Mouse (Mus musculus) G1E (cell line): ENCODE data around the gene Magi1. TPM values are rescaled to one million over a fixed set of nuclear protein-coding genes. Genes with fewer than 3 reads are reported as not detected.

Experiments used
- ATAC-seq: 2 replicates; pipeline ENCODE4 v1.8.0; 2016; ENCODE audit warnings: mild to moderate bottlenecking; ENCODE audit not compliant: insufficient number of reproducible peaks, poor library complexity, low FRiP score, severe bottlenecking; ENCODE audit errors: extremely low read depth
- DNase-seq: peaks from one replicate; pipeline ENCODE4 v3.0.0; 2012; ENCODE audit warnings: low spot score
- H3K27me3 ChIP-seq: 2 replicates; pipeline ENCODE4 v1.6.1; 2012; ENCODE audit warnings: mild to moderate bottlenecking, low read length, inconsistent platforms; ENCODE audit not compliant: insufficient read depth
- H3K36me3 ChIP-seq: replicated peaks from 2 replicates; pipeline ENCODE3; 2012; ENCODE audit warnings: mild to moderate bottlenecking, inconsistent platforms
- H3K4me1 ChIP-seq: 2 replicates; pipeline ENCODE4 v1.6.1; 2012; ENCODE audit warnings: low read depth, low read length, inconsistent platforms, mixed read lengths; ENCODE audit not compliant: insufficient read depth
- H3K4me3 ChIP-seq: 2 replicates; pipeline ENCODE4 v1.5.1; 2012; ENCODE audit warnings: low read depth, mild to moderate bottlenecking, inconsistent platforms, low read length, moderate library complexity, mixed read lengths
- H3K9me3 ChIP-seq: replicated peaks from 2 replicates; pipeline ENCODE4 v1.6.1; 2012; ENCODE audit warnings: inconsistent platforms
- CTCF ChIP-seq: IDR thresholded peaks from 2 replicates; pipeline ENCODE4 v1.5.1; 2012; ENCODE audit warnings: low read depth, low read length, inconsistent platforms, mixed read lengths
- GATA1 ChIP-seq: IDR thresholded peaks from 2 replicates; pipeline ENCODE4 v1.6.1; 2012; ENCODE audit warnings: borderline replicate concordance, low read length, inconsistent platforms, mixed read lengths
- GATA2 ChIP-seq: IDR thresholded peaks from 2 replicates; pipeline ENCODE4 v1.6.1; 2012; ENCODE audit warnings: low read depth, low read length, inconsistent platforms, borderline replicate concordance
- POLR2AphosphoS5 ChIP-seq: IDR thresholded peaks from 2 replicates; pipeline ENCODE4 v1.6.1; 2012; ENCODE audit warnings: low read depth, low read length, inconsistent platforms; ENCODE audit not compliant: insufficient replicate concordance
- TAL1 ChIP-seq: conservative IDR thresholded peaks from 2 replicates; pipeline ENCODE4 v1.6.1; 2012; ENCODE audit warnings: low read depth, low read length, inconsistent platforms, mixed read lengths
- polyA plus RNA-seq: library from polyadenylated mRNA; stranded (reverse); fragments of >175 nt; gene quantifications from 2 replicates; pipeline ENCODE4 v1.2.3, GENCODE M21; 2012
- total RNA-seq, 2 experiments: library from RNA; stranded (forward) in 1 of 2; stranded (reverse) in 1 of 2; fragments of 200-1000 nt in 1 of 2; fragments of >200 nt in 1 of 2; fragmentation: Nextera tagmentation in 1 of 2; gene quantifications; 2 replicates each; pipeline ENCODE4 v1.2.3; 2014 to 2017

Gene Magi1
- total and polyA plus RNA-seq, 3 experiments: 0.21 to 10.0 (median 1.6) TPM

DNA sequence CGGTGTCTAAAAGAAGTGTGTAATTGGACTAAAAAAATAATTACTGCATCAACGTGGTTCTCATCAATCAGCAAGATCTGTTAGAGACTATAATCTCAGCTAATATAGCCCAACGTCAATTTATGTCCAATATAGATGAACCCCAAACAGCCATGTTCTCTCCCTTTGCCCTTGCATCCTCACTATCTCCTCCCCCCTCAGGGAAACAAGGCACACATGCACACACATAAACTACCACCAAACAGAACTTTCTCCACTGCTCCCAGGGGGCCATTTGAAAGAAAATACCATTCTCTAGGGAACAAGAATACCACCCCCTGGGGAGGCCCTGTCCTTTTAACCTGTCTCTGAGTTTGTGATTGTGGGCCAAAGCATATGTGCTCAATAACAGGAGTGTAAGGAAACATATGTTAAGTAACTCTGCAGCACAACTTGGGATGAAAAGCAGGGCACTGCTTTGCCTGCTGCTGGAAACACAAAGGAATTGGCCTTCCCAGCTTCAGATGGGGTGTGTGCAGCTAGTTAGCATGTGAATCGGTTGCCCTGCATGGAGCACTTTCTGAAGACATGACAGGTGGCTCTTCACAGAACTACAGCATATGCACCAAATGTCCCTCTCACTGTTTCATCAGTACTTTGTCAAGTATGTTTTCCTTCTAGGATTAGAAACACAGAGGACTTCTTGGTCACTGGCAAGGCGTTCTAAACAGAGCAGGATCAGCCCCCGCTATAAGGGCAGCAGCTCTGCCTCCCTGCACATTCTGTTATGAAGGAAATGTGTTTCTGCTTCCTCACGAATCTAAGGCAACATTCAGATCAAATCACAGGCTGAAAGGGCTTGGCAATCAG is 434.6 kb downstream of the Magi1 start:
- peaks cover 7% of the 10 kb centered on the region for H3K9me3 ChIP-seq
- DNase-seq (no peak), ATAC-seq (peak; percentile 22; the same call in 1 of the 2 replicates)
- TF ChIP-seq GATA1 (no peak), TAL1 (no peak), CTCF (no peak), POLR2AphosphoS5 (no peak), GATA2 (no peak)
- H3K36me3 ChIP-seq: peaks cover 34% of the 10 kb centered on the region
- peaks cover 9% of the 10 kb centered on the region for H3K4me1 ChIP-seq
- H3K27me3 ChIP-seq: no peaks in the 10 kb centered on the region
- H3K4me3 ChIP-seq: peak overlapping the region; percentile 54; the same call in 1 of the 2 replicates

DNA sequence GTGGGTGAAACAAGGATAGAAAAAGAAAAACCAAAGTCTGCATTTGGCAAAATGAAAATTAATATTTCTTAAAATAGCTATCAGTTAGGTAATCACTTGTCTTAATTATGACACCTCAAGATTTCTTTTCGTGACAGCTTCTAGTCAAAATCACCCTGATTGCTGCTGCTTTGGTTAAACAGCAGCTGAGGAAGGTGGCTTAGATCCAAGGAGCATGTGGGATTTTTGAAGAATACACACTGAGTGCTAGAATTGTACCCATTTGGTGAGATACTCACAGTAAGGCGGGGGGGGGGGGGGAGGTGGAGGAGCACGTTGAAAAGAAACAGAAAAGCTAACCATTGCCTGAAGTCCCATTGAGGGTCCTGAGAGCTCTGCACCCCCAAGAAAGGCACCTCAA is 438.2 kb downstream of the Magi1 start:
- Histone ChIP-seq H3K27me3 (no peaks in the 10 kb centered on the region), H3K36me3 (peaks cover 49% of the 10 kb centered on the region), H3K4me1 (peaks cover 9% of the 10 kb centered on the region), H3K4me3 (no peak overlapping the region), H3K9me3 (peaks cover under 1% of the 10 kb centered on the region)
- DNase-seq (no peak), ATAC-seq (no peak)
- no peak for TF ChIP-seq TAL1

DNA sequence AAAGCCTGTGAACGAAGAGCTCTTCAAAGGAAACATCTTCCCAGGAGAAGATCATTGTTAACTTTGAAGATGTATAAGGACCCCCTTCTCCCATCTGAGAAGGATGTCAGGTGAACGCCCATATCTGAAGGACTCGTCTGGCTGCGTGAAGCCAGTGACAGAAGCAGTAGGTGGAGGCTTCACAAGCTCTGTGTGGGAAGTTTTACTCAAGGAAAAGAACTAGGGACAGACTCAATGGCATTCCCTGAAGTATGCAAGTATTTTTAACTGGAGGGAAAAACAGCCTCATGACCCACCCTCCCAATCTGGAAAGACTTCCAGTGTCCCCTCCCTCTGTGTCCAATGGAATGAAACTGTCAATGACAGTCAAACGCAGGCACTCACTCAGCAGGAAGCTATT is 438.6 kb downstream of the Magi1 start:
- no peak for ATAC-seq
- Histone ChIP-seq H3K9me3 (no peaks in the 10 kb centered on the region; the same call in 1 of the 2 replicates), H3K4me1 (peaks cover 9% of the 10 kb centered on the region), H3K36me3 (peaks cover 53% of the 10 kb centered on the region), H3K27me3 (no peaks in the 10 kb centered on the region), H3K4me3 (no peak overlapping the region)
- TF ChIP-seq CTCF (no peak), TAL1 (no peak)
- DNase-seq: no peak

DNA sequence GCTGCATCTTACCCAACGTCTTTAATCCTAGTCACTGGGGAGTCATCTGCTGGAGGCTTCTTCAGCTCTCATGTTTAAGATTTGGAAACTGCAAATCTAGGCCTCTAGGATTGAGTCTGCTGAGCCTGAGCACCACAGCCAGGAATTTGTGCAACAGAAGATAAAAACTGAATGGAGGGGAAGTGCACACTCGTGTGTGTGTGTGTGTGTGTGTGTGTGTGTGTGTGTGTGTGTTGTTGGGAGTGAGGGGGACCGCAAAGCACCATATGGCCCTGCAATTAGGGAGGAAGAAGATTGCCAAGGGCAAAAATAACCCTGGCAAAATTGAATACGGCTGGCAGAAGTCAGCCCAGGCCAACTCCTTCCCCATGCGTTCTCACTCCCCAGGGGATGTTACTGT is 439.1 kb downstream of the Magi1 start:
- H3K9me3 ChIP-seq: peaks cover 3% of the 10 kb centered on the region; the same call in 1 of the 2 replicates

DNA sequence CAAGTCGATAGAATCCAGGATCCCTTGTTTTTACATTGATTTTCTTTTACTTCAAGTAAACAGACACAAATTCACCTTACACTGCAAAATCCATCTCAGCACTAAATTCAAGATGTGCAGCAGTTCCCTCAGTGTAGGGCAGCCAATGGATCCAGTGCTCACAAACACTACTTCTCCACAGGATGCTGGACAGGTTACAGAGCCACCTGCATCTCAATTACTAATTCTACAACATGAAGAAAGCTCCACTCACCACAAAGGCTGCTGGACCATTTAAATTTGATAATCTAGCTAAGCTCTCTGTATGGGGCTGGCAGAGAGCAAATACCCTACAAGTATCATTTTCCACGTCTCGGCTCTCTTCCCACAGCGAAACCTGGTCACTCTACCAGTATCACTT is 445.3 kb downstream of the Magi1 start:
- ATAC-seq (no peak), DNase-seq (no peak)
- Histone ChIP-seq H3K36me3 (peaks cover 18% of the 10 kb centered on the region), H3K4me1 (no peaks in the 10 kb centered on the region), H3K9me3 (peaks cover 6% of the 10 kb centered on the region), H3K4me3 (no peak overlapping the region), H3K27me3 (no peaks in the 10 kb centered on the region)
- TF ChIP-seq POLR2AphosphoS5: no peak
- TF ChIP-seq GATA2: no peak
- no peak for TF ChIP-seq TAL1
- TF ChIP-seq CTCF: no peak
- TF ChIP-seq GATA1: no peak

More for the DNA sequence above, 439.1 kb downstream of the Magi1 start:
- no peak for TF ChIP-seq POLR2AphosphoS5
- no peak for TF ChIP-seq GATA1
- TF ChIP-seq CTCF: no peak
- no peak for TF ChIP-seq TAL1
- TF ChIP-seq GATA2: no peak
- peaks cover 5% of the 10 kb centered on the region for H3K4me1 ChIP-seq
- DNase-seq (no peak), ATAC-seq (no peak)
- no peaks in the 10 kb centered on the region for H3K27me3 ChIP-seq
- no peak overlapping the region for H3K4me3 ChIP-seq
- peaks cover 58% of the 10 kb centered on the region for H3K36me3 ChIP-seq

DNA sequence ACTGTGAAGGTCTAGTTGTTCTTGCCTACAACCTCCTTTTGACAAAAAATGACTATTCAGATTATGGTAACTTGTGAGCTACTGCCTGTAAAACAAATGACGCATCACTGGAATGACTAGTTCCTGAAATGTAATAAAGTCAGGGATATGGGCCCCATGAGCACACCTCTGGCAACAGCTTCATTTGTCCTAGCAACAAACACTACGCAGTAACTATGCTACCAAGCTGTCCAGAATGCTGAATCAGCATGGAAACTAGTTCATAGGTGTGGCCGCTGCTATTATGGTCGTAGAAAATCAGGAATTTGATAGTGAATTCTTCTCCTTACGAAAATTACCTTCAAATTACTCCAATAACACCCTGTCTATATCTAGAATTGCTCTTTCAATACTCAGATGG is 447.1 kb downstream of the Magi1 start:
- Histone ChIP-seq H3K4me3 (no peak overlapping the region), H3K9me3 (peaks cover 6% of the 10 kb centered on the region), H3K27me3 (no peaks in the 10 kb centered on the region), H3K36me3 (peaks cover 10% of the 10 kb centered on the region), H3K4me1 (no peaks in the 10 kb centered on the region)
- DNase-seq: no peak
- ATAC-seq: no peak
- TF ChIP-seq GATA1 (no peak), CTCF (no peak), GATA2 (no peak), TAL1 (no peak), POLR2AphosphoS5 (no peak)

DNA sequence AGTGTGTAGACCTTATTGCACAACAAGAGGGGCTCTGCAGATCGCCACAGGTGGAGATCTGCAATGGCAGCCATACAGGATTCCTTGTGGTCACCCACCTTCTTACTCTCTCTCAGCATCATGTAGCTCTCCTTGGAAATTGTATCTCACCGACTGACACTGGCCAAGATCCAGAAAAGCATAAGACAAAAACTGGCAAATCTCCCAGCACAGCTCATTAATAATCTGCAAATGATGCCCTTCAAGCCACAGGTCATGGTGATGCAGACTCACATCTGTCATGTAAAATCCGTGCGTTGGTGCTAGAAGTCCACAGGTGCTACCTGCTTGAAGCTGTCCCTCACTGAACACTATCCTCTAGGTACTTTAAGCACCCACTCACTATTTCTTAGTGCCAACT is 448.5 kb downstream of the Magi1 start:
- TF ChIP-seq POLR2AphosphoS5 (no peak), GATA1 (no peak), CTCF (no peak), GATA2 (no peak), TAL1 (no peak)
- no peaks in the 10 kb centered on the region for H3K4me1 ChIP-seq
- ATAC-seq (no peak), DNase-seq (no peak)
- peaks cover 6% of the 10 kb centered on the region for H3K36me3 ChIP-seq
- no peaks in the 10 kb centered on the region for H3K27me3 ChIP-seq
- H3K4me3 ChIP-seq: no peak overlapping the region
- H3K9me3 ChIP-seq: peaks cover 15% of the 10 kb centered on the region
